Mouse (Mus musculus): ENCODE data around the gene Zfp69. TPM values are rescaled to one million over a fixed set of nuclear protein-coding genes. Genes with fewer than 3 reads are reported as not detected.

The Zfp69 gene
- polyA plus RNA-seq, 1 experiment from 2014 or later, result 6.5 TPM

DNA sequence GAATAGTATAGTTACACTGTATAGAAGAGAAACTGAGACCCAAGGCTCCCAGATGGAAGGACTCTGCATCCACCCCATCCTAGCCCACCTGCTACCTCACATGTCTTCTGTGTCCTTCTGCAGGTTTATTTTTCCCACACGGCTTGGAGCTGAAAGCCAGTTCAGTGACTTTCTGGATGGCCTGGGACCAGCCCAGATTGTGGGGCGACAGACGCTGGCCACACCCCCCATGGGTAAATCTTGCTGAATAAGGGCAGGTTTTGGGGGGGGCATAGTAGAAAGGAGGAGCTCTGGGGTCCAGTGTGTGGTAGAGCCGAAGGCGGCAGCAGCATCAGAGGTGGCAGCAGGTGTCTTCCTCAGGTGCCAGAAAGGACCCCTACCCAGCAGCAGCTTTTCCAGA lies 64.7 kb downstream of the Zfp69 start:
- no peaks in the 10 kb centered on the region for H3K27me3 ChIP-seq (replicated peaks; ENCODE audit: control insufficient read depth, insufficient read depth, low read length)
- H3K9ac ChIP-seq (ENCODE audit: low read length), result no peak overlapping the region
- no peak overlapping the region for H3K27ac ChIP-seq (ENCODE audit: low read depth)
- DNase-seq (ENCODE audit: low spot score) (no peak), ATAC-seq (replicated peaks; ENCODE audit: low FRiP score, low TSS enrichment, low read depth) (no peak)
- peaks cover 7% of the 10 kb centered on the region; the same call in 1 of the 2 replicates for H3K4me1 ChIP-seq (replicated peaks; ENCODE audit: control insufficient read depth, insufficient read depth, low read length)
- H3K36me3 ChIP-seq (ENCODE audit: control insufficient read depth, insufficient read depth, low read length), result no peaks in the 10 kb centered on the region
- H3K9me3 ChIP-seq (ENCODE audit: control insufficient read depth, low read length), result no peaks in the 10 kb centered on the region
- WGBS, result 79% methylated on average over 5 of the region's 5 CpGs
- no peak overlapping the region for H3K4me2 ChIP-seq (ENCODE audit: low read length)
- H3K4me3 ChIP-seq (ENCODE audit: low read depth, low read length), result no peak overlapping the region

DNA sequence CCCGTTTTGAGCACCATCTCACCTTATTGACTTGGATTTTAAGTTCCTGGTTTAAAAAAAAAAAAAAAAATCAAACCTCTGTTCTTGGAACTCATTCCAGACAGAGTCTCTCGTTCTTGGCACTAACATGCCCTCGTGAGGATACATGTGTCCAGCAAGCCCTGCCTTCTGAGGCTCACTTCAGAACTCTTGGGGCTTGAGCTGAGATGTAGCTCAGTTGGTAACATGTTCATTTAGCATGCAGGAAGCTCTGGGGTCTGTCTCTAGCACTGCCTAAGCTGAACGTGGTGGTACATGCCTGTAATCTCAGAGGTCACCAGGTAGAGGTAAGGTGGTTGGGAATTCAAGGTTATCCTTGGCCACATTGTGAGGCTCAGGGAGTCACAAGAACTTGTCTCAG lies 65.4 kb downstream of the Zfp69 start:
- WGBS, result 29% methylated on average over 4 of the region's 4 CpGs
- no peak overlapping the region for H3K9ac ChIP-seq (ENCODE audit: low read length)
- H3K4me2 ChIP-seq (ENCODE audit: low read length), result no peak overlapping the region
- ATAC-seq (replicated peaks; ENCODE audit: low FRiP score, low TSS enrichment, low read depth), result no peak
- H3K9me3 ChIP-seq (ENCODE audit: control insufficient read depth, low read length), result no peaks in the 10 kb centered on the region
- DNase-seq (ENCODE audit: low spot score), result no peak
- no peak overlapping the region for H3K27ac ChIP-seq (ENCODE audit: low read depth)
- H3K4me1 ChIP-seq (replicated peaks; ENCODE audit: control insufficient read depth, insufficient read depth, low read length), result peaks cover 7% of the 10 kb centered on the region; the same call in 1 of the 2 replicates
- no peak overlapping the region for H3K4me3 ChIP-seq (ENCODE audit: low read depth, low read length)
- H3K36me3 ChIP-seq (ENCODE audit: control insufficient read depth, insufficient read depth, low read length), result no peaks in the 10 kb centered on the region
- H3K27me3 ChIP-seq (replicated peaks; ENCODE audit: control insufficient read depth, insufficient read depth, low read length), result no peaks in the 10 kb centered on the region

DNA sequence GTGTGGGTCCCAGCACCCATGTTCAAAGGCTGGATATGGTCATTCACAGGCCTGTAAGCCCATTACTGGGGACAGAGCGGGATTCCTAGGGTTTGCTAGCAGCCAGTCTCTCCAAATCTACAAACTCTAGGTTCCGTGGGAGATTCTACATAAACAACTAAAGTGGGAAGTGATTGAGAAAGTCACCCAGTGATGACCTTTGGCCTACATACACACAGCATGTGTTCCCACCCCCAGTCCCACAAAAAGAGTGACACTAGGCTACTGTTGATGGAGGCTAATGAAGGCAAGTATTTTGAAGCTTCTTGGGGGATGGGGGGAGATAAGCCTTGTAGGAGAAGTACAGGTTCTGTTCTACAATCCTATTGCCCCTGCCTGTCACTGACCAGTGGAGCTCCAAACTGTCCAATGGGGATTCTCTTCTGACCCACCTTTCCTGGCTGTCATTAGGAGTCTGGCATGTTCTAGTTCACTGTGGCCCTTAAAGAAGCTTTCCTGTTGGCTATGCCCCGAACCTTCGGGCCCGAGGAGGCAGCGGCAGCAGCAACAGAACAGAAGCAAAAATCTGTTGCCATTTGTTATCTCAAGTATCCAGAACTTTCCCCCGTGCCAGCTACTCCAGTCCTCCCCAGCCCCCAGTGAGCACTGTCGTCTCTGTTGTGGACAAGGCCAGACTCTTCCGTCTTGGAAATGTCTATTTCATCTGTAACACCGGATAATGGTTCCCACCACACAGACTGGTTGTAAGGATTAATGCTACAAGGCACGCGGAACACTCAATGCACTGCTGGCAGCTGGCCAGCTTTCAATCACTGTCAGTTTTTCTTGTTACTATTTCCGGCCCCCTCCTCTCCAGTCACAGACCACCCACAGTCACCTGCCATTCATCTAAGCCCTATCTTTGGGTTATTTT lies 66.0 kb downstream of the Zfp69 start:
- H3K27me3 ChIP-seq (replicated peaks; ENCODE audit: control insufficient read depth, insufficient read depth, low read length), result no peaks in the 10 kb centered on the region
- DNase-seq (ENCODE audit: low spot score), result no peak
- no peak overlapping the region for H3K4me3 ChIP-seq (ENCODE audit: low read depth, low read length)
- no peak for ATAC-seq (replicated peaks; ENCODE audit: low FRiP score, low TSS enrichment, low read depth)
- peaks cover 7% of the 10 kb centered on the region; the same call in 1 of the 2 replicates for H3K4me1 ChIP-seq (replicated peaks; ENCODE audit: control insufficient read depth, insufficient read depth, low read length)
- no peaks in the 10 kb centered on the region for H3K9me3 ChIP-seq (ENCODE audit: control insufficient read depth, low read length)
- H3K36me3 ChIP-seq (ENCODE audit: control insufficient read depth, insufficient read depth, low read length), result no peaks in the 10 kb centered on the region
- no peak overlapping the region for H3K27ac ChIP-seq (ENCODE audit: low read depth)
- no peak overlapping the region for H3K4me2 ChIP-seq (ENCODE audit: low read length)
- 34% methylated on average over 13 of the region's 13 CpGs for WGBS
- H3K9ac ChIP-seq (ENCODE audit: low read length), result no peak overlapping the region

DNA sequence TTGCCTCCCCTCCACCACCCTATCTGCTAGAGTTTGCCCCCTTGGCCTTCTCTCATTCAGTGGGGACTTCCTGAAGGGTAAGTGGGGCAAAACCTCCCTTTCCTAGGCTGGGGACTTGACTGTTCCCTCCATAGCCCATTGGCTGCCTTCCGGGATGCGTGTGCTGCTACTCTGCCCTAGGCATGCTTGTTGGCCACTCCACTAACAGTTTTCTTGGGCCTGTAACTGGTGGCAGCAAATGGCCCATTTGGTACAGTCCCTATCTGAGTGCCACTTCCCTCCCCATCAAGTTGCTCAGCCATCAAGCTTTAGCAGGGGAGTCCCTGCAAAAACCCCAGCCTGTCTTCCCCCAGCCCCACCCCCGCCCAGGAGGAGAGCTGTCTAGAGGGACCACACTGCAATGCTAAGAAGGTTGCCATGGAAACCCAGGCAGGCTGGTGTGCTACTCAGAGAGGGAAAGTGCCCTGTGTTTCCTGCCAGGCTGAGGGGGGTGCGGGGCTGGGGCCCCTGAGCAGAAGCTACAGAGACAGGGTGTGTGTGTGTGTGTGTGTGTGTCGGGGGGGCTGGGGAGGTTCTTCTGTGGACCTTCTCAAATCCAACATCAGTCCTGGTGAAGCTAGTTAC lies 69.4 kb downstream of the Zfp69 start:
- Histone ChIP-seq H3K9ac (ENCODE audit: low read length) (no peak overlapping the region), H3K4me3 (ENCODE audit: low read depth, low read length) (no peak overlapping the region), H3K36me3 (ENCODE audit: control insufficient read depth, insufficient read depth, low read length) (no peaks in the 10 kb centered on the region), H3K9me3 (ENCODE audit: control insufficient read depth, low read length) (no peaks in the 10 kb centered on the region), H3K4me2 (ENCODE audit: low read length) (no peak overlapping the region), H3K4me1 (replicated peaks; ENCODE audit: control insufficient read depth, insufficient read depth, low read length) (peaks cover 7% of the 10 kb centered on the region; the same call in 1 of the 2 replicates), H3K27me3 (replicated peaks; ENCODE audit: control insufficient read depth, insufficient read depth, low read length) (no peaks in the 10 kb centered on the region), H3K27ac (ENCODE audit: low read depth) (no peak overlapping the region)
- 39% methylated on average over 5 of the region's 5 CpGs for whole genome bisulfite sequencing
- 0 out of 2 replicates have a peak, but pooled peaks have one; percentile 38 for ATAC-seq (replicated peaks; ENCODE audit: low FRiP score, low TSS enrichment, low read depth)
- no peak for DNase-seq (ENCODE audit: low spot score)

DNA sequence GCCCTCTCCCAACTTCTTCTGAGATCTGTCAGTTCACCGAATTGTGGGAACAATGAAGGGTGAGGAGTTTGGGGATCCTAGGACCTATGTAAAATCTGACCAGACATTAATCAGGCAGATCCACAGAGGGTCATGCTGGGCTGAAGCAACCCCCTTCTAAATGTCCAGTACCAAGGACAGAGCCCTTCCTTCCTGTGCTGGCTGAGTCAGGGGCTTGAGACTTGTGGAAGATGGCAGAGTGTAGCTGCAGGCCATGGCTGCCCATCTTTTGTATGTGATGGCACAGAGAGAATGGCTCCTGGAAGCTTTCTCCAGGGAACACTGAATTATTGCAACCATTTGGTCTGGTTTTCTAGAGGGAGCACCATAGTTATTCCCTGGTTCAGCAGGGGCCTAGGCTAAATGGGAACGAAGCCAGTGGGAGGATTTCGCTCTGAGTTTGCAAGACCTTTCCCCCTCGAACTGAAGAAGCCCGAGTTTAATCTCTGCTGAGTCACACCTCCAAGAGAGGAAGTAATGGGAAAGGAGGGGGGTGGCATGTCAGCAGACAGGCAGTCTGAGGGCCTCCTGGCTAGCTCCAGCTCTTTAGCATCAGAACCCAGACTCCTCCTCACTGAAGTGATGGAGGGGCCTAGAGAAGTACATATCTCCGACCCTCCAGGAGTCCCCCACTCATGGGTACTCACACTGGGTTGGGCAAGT lies 70.6 kb downstream of the Zfp69 start:
- Histone ChIP-seq H3K4me1 (replicated peaks; ENCODE audit: control insufficient read depth, insufficient read depth, low read length) (peaks cover 6% of the 10 kb centered on the region; the same call in 1 of the 2 replicates), H3K9me3 (ENCODE audit: control insufficient read depth, low read length) (no peaks in the 10 kb centered on the region), H3K9ac (ENCODE audit: low read length) (no peak overlapping the region), H3K27ac (ENCODE audit: low read depth) (no peak overlapping the region), H3K36me3 (ENCODE audit: control insufficient read depth, insufficient read depth, low read length) (no peaks in the 10 kb centered on the region), H3K27me3 (replicated peaks; ENCODE audit: control insufficient read depth, insufficient read depth, low read length) (no peaks in the 10 kb centered on the region), H3K4me2 (ENCODE audit: low read length) (no peak overlapping the region), H3K4me3 (ENCODE audit: low read depth, low read length) (no peak overlapping the region)
- 54% methylated on average over 6 of the region's 6 CpGs for WGBS
- ATAC-seq (replicated peaks; ENCODE audit: low FRiP score, low TSS enrichment, low read depth), result no peak
- DNase-seq (ENCODE audit: low spot score), result no peak

Small RNA genes lying within 50 kb of the gene (microRNA-seq; reads per million reads assigned to microRNA genes)
- 0.42 reads per million for gene Mir7015

Other genes with a start within 250 kb of the Zfp69 start
- 2.1 and 2.7 TPM in 2 replicates for gene Kcnq4, start 203.1 kb downstream of the Zfp69 start, polyA plus RNA-seq (2014; fragmentation: Nextera tagmentation; extraction: Ambion mirVana)
- gene Nfyc, start 120.1 kb downstream of the Zfp69 start, polyA plus RNA-seq (2014; fragmentation: Nextera tagmentation; extraction: Ambion mirVana), result 101 and 109 TPM in 2 replicates
- 2.2 and 2.5 TPM in 2 replicates for gene Rims3, start 96.9 kb downstream of the Zfp69 start, polyA plus RNA-seq (2014; fragmentation: Nextera tagmentation; extraction: Ambion mirVana)
- gene Exo5, start 26.7 kb downstream of the Zfp69 start, polyA plus RNA-seq (2014; fragmentation: Nextera tagmentation; extraction: Ambion mirVana), result 22.4 and 24.3 TPM in 2 replicates
- gene Smap2, start 65.5 kb upstream of the Zfp69 start, polyA plus RNA-seq (2014; fragmentation: Nextera tagmentation; extraction: Ambion mirVana), result 14.7 and 17.2 TPM in 2 replicates
- 7.7 and 8.6 TPM in 2 replicates for gene Col9a2, start 87.7 kb upstream of the Zfp69 start, polyA plus RNA-seq (2014; fragmentation: Nextera tagmentation; extraction: Ambion mirVana)
- gene Zmpste24, start 146.5 kb upstream of the Zfp69 start, polyA plus RNA-seq (2014; fragmentation: Nextera tagmentation; extraction: Ambion mirVana), result 26.6 and 28.4 TPM in 2 replicates
- not detected in 2 replicates for gene Tmco2, start 157.5 kb upstream of the Zfp69 start, polyA plus RNA-seq (2014; fragmentation: Nextera tagmentation; extraction: Ambion mirVana)

Measured in intestine, embryonic 14.5 days (tissue).